Mouse (Mus musculus): ENCODE data around the gene Ppp1r13b. TPM values are rescaled to one million over a fixed set of nuclear protein-coding genes. Genes with fewer than 3 reads are reported as not detected.
A peak's percentile ranks its signal among the peaks of the same experiment; 100 is the strongest.

The Ppp1r13b gene
- total and polyA plus RNA-seq, 3 experiments = 19.7 to 41.7 (median 28.1) TPM

DNA sequence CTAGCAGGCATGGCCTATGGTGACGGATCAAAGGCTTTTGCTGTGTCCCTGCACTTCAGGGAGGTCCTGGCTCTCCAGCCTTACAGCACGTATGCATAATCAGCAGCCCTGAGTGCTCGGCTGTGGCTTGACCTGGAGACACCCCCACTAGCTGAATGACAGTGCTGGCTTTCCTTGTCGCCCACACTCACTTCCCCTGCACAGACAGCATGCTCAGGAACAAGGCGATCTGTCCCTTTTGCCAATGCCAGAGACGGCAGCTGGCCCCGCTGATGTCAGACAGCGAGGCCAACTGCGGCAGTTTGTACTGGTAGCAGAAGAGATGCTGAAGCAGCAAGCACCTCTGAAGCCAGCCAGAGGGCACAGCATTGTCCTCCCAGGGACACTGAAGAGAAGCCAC is 12.1 kb upstream of the Ppp1r13b start:
- peaks cover 31% of the 10 kb centered on the region for H3K4me1 ChIP-seq (ENCODE audit: insufficient read depth, low read depth, low read length)
- 0 out of 2 replicates have a peak overlapping the region, but pooled peaks have one; percentile 4 for H3K4me3 ChIP-seq (ENCODE audit: low read depth, low read length)
- H3K9me3 ChIP-seq (replicated peaks) = peaks cover 5% of the 10 kb centered on the region; the same call in 1 of the 2 replicates
- H3K36me3 ChIP-seq (replicated peaks) = no peaks in the 10 kb centered on the region
- TF ChIP-seq POLR2AphosphoS5 (IDR thresholded peaks at IDR 0.05; ENCODE audit: insufficient replicate concordance, low read depth, low read length) (no peak), GATA2 (IDR thresholded peaks at IDR 0.05; ENCODE audit: borderline replicate concordance, low read depth, low read length) (no peak), GATA1 (IDR thresholded peaks at IDR 0.05; ENCODE audit: borderline replicate concordance, low read length) (no peak), CTCF (IDR thresholded peaks at IDR 0.05; ENCODE audit: low read depth, low read length) (no peak), TAL1 (conservative IDR thresholded peaks at IDR 0.05; ENCODE audit: low read depth, low read length) (no peak)
- ATAC-seq (ENCODE audit: extremely low read depth, insufficient number of reproducible peaks, low FRiP score, poor library complexity, severe bottlenecking) (no peak), DNase-seq (ENCODE audit: low spot score) (no peak)
- H3K27me3 ChIP-seq (ENCODE audit: insufficient read depth, low read length) = peaks cover 66% of the 10 kb centered on the region

DNA sequence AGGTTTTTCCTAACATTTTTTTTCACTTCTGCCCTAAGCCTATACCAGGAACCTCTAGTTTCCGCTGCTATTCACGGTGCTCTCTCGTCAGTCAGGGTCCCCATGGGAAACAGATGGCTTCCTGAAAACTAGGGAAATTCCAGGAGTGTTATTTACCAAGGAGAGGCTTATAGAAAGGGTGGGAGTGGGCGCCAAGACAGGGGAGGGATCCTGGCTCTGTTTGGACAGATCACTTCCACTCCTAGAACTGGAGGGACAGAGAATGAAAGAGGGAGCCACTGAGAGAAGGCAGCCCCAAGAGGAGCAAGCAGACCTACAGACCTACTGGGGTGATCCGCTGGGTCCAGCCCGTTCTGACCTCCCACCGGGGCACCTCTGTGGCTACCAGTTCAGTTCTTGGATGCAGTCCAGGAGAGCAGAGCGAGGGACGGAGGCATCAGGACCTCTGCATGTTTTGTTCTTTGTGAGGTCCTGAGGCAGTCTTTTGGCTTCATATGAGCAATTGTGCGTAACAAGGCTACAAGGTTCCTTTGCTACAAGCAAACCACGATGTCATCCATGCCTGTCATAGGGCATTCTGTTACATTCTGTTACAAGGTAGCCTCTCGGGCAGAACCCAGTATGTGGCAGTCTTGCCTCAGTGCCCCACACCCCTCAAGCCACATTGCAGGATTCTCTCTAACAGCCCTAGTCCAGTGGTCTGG is 8.8 kb upstream of the Ppp1r13b start:
- Histone ChIP-seq H3K4me1 (ENCODE audit: insufficient read depth, low read depth, low read length) (peaks cover 29% of the 10 kb centered on the region), H3K4me3 (ENCODE audit: low read depth, low read length) (no peak overlapping the region), H3K36me3 (replicated peaks) (no peaks in the 10 kb centered on the region), H3K9me3 (replicated peaks) (peaks cover 5% of the 10 kb centered on the region; the same call in 1 of the 2 replicates), H3K27me3 (ENCODE audit: insufficient read depth, low read length) (peaks cover 78% of the 10 kb centered on the region)
- TF ChIP-seq CTCF (IDR thresholded peaks at IDR 0.05; ENCODE audit: low read depth, low read length) (no peak), TAL1 (conservative IDR thresholded peaks at IDR 0.05; ENCODE audit: low read depth, low read length) (no peak), GATA2 (IDR thresholded peaks at IDR 0.05; ENCODE audit: borderline replicate concordance, low read depth, low read length) (no peak), GATA1 (IDR thresholded peaks at IDR 0.05; ENCODE audit: borderline replicate concordance, low read length) (no peak)
- DNase-seq (ENCODE audit: low spot score) = no peak
- ATAC-seq (ENCODE audit: extremely low read depth, insufficient number of reproducible peaks, low FRiP score, poor library complexity, severe bottlenecking) = no peak

DNA sequence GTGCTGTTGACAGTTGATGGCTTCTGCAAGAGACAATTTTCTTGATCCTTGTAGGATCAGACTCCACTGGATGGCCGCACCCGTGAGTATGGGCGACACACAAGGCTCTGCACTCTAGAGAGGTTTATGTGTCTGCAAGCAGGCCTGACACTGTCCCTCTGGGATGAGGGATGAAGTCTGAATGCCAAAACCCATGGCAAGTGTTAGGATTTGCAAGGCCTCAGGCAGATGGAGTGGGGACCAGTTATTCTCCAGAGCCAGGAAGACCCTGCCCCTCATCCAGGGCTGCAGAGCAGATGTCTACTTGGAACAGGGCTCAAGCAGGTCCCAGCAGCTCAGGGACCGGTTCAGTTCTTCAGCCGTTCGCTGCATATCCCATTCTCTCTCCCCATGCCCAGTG is 7.9 kb upstream of the Ppp1r13b start:
- Histone ChIP-seq H3K4me3 (ENCODE audit: low read depth, low read length) (no peak overlapping the region), H3K36me3 (replicated peaks) (no peaks in the 10 kb centered on the region), H3K4me1 (ENCODE audit: insufficient read depth, low read depth, low read length) (peaks cover 36% of the 10 kb centered on the region), H3K27me3 (ENCODE audit: insufficient read depth, low read length) (peaks cover 84% of the 10 kb centered on the region), H3K9me3 (replicated peaks) (peaks cover 3% of the 10 kb centered on the region; the same call in 1 of the 2 replicates)
- DNase-seq (ENCODE audit: low spot score) = no peak
- no peak for ATAC-seq (ENCODE audit: extremely low read depth, insufficient number of reproducible peaks, low FRiP score, poor library complexity, severe bottlenecking)
- TF ChIP-seq GATA2 (IDR thresholded peaks at IDR 0.05; ENCODE audit: borderline replicate concordance, low read depth, low read length) = no peak
- no peak for TF ChIP-seq POLR2AphosphoS5 (IDR thresholded peaks at IDR 0.05; ENCODE audit: insufficient replicate concordance, low read depth, low read length)
- no peak for TF ChIP-seq TAL1 (conservative IDR thresholded peaks at IDR 0.05; ENCODE audit: low read depth, low read length)
- no peak for TF ChIP-seq CTCF (IDR thresholded peaks at IDR 0.05; ENCODE audit: low read depth, low read length)
- no peak for TF ChIP-seq GATA1 (IDR thresholded peaks at IDR 0.05; ENCODE audit: borderline replicate concordance, low read length)

DNA sequence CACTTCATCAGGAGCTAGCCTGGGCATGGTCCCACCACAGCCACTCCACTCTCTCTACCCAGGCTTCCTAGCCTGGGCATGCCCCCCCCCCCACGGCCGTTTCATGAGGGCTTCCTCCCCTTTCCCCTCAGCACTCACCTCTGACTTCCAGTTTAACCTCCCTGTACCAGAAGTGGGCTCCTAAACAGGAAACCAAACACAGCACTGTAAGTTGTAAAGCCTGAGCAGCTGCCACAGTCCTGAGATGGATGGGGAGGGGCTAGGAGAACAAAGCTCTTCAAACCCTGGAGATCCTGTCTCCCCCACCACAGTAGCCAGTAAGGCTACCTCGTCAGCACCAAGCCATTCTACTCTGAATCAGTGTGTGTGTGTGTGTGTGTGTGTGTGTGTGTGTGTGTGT is 6.1 kb upstream of the Ppp1r13b start:
- no peak for DNase-seq (ENCODE audit: low spot score)
- Histone ChIP-seq H3K36me3 (replicated peaks) (no peaks in the 10 kb centered on the region), H3K27me3 (ENCODE audit: insufficient read depth, low read length) (peaks cover 82% of the 10 kb centered on the region), H3K9me3 (replicated peaks) (no peaks in the 10 kb centered on the region), H3K4me3 (ENCODE audit: low read depth, low read length) (no peak overlapping the region), H3K4me1 (ENCODE audit: insufficient read depth, low read depth, low read length) (peaks cover 37% of the 10 kb centered on the region)
- TF ChIP-seq CTCF (IDR thresholded peaks at IDR 0.05; ENCODE audit: low read depth, low read length) (no peak), GATA2 (IDR thresholded peaks at IDR 0.05; ENCODE audit: borderline replicate concordance, low read depth, low read length) (no peak), GATA1 (IDR thresholded peaks at IDR 0.05; ENCODE audit: borderline replicate concordance, low read length) (no peak), POLR2AphosphoS5 (IDR thresholded peaks at IDR 0.05; ENCODE audit: insufficient replicate concordance, low read depth, low read length) (no peak), TAL1 (conservative IDR thresholded peaks at IDR 0.05; ENCODE audit: low read depth, low read length) (no peak)
- no peak for ATAC-seq (ENCODE audit: extremely low read depth, insufficient number of reproducible peaks, low FRiP score, poor library complexity, severe bottlenecking)

DNA sequence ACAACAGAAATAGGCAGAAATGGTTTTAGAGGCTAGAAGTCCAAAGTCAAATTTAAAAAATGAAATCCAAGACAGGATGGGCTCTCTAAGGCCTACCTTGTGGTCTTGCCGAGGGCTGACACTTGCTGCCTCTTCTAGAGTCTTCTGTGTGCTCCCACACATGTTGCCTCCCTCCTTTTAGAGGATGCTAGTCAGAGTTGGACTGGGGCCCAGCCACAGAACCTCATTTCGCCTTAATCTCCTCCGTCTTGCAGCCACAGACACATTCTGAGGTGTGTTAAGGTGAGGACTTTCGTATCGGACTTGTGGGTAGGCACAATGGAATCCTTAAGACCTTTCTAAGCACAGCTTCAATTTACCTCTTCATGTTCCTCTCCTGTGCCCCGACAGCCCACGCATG is 4.9 kb upstream of the Ppp1r13b start:
- DNase-seq (ENCODE audit: low spot score) (no peak), ATAC-seq (ENCODE audit: extremely low read depth, insufficient number of reproducible peaks, low FRiP score, poor library complexity, severe bottlenecking) (no peak)
- Histone ChIP-seq H3K9me3 (replicated peaks) (no peaks in the 10 kb centered on the region), H3K36me3 (replicated peaks) (no peaks in the 10 kb centered on the region), H3K27me3 (ENCODE audit: insufficient read depth, low read length) (peaks cover 78% of the 10 kb centered on the region), H3K4me3 (ENCODE audit: low read depth, low read length) (no peak overlapping the region), H3K4me1 (ENCODE audit: insufficient read depth, low read depth, low read length) (peaks cover 47% of the 10 kb centered on the region)
- TF ChIP-seq POLR2AphosphoS5 (IDR thresholded peaks at IDR 0.05; ENCODE audit: insufficient replicate concordance, low read depth, low read length) (no peak), TAL1 (conservative IDR thresholded peaks at IDR 0.05; ENCODE audit: low read depth, low read length) (no peak), CTCF (IDR thresholded peaks at IDR 0.05; ENCODE audit: low read depth, low read length) (no peak), GATA2 (IDR thresholded peaks at IDR 0.05; ENCODE audit: borderline replicate concordance, low read depth, low read length) (no peak), GATA1 (IDR thresholded peaks at IDR 0.05; ENCODE audit: borderline replicate concordance, low read length) (no peak)

DNA sequence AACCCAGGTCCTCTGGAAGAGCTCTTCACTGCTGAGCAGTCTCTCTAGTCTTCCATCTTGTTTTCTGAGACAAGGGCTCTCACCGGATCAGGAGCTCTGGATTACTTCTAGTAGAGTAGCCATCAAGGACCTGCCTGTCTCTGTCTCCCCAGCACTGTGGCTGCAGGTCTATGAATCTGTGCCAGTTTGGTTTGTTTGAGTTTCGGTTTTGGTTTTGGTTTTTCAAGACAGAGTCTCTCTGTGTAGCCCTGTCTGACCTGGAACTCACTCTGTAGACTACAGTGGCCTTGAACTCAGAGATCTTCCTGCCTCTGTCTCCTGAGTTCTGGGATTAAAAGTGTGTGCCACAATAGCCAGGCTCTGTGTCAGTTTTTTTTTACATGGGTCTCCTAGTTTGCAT is 3.9 kb upstream of the Ppp1r13b start:
- Histone ChIP-seq H3K9me3 (replicated peaks) (no peaks in the 10 kb centered on the region), H3K4me3 (ENCODE audit: low read depth, low read length) (no peak overlapping the region), H3K4me1 (ENCODE audit: insufficient read depth, low read depth, low read length) (peaks cover 46% of the 10 kb centered on the region), H3K27me3 (ENCODE audit: insufficient read depth, low read length) (peaks cover 68% of the 10 kb centered on the region), H3K36me3 (replicated peaks) (no peaks in the 10 kb centered on the region)
- ATAC-seq (ENCODE audit: extremely low read depth, insufficient number of reproducible peaks, low FRiP score, poor library complexity, severe bottlenecking) (no peak), DNase-seq (ENCODE audit: low spot score) (no peak)
- TF ChIP-seq TAL1 (conservative IDR thresholded peaks at IDR 0.05; ENCODE audit: low read depth, low read length) = no peak
- no peak for TF ChIP-seq CTCF (IDR thresholded peaks at IDR 0.05; ENCODE audit: low read depth, low read length)
- TF ChIP-seq GATA2 (IDR thresholded peaks at IDR 0.05; ENCODE audit: borderline replicate concordance, low read depth, low read length) = no peak
- no peak for TF ChIP-seq POLR2AphosphoS5 (IDR thresholded peaks at IDR 0.05; ENCODE audit: insufficient replicate concordance, low read depth, low read length)
- TF ChIP-seq GATA1 (IDR thresholded peaks at IDR 0.05; ENCODE audit: borderline replicate concordance, low read length) = no peak
